Mouse (Mus musculus) thymus, postnatal 4 days (tissue): ENCODE measurements around the gene Rfx7.
A peak's percentile ranks its signal among the peaks of the same experiment; 100 is the strongest.

Experiments used
- DNase-seq: peaks from one replicate; pipeline ENCODE4 v3.0.0; 2021

Rfx7 gene

DNA sequence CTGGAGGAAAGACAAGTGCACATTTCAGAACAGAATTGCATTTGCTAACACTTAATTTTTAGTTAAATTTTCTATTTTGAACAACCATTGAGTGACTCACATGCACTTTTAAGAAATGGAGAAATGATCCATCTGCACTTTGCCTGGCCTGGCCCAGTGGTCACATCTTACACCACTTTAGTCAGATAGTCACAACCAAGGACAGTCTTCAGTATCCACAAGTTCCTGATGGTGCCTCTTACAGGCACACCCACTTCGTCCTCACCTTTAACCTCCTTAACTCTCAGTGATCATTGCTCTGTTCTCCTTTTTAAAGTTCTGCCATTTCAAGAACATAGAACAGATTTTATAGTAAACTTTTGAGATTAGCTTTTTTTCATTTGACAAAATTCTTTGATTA lies 26.7 kb downstream of the Rfx7 start:
- DNase-seq, result no peak

DNA sequence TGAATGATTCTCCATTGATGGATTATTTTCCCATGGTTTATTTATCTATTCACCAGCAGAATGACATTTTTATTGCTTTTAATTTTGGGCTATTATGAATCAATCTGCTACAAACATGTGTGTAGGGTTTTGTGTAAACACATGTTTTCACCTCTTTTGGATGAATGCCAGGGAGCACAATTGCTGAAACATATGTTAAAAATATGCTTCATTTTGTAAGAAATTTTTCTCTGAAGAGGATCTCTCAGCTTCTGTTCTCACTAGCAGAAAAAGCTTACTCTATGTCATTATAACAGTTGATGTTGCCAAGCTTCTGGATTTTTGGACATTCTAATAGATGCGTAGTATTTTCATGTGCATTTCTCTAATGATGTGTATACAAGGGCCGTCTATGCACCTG lies 28.3 kb downstream of the Rfx7 start:
- no peak for DNase-seq

DNA sequence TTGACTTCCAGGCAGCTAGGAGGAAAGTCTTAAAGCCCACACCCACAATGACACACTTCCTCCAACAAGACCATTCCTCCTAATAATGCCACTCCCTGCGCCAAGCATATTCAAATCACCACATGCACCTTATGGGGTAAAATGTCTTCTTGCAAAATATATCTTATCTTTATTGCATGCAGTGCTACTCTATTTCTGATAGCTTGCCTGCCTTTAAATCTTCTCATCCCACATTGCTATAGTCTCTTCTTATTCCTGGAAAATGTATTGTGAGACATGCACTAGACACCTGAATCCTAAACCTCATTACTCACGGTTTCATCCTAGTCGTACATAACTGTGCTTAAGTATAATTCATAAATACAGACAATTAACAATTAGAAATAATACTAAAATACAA lies 31.2 kb downstream of the Rfx7 start:
- DNase-seq, result no peak

DNA sequence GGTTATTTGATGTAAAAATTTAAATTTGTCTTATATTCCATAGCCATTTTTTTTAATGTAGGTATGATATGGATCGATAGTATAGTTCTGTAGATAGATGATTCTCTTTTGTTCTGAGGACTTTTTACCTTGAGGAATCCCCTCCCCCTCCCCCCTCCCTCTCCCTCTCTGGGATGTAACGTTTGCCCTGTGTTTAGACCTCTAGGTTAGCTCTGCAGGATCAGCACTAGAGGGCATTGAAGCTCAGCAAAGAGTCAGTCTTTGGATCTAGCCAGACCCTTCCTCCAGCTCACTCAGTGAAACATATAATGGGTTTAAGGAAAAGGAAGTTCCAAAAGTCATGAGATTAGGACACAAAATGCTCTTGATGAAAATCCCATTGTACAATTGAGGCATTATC lies 35.1 kb downstream of the Rfx7 start:
- DNase-seq, result no peak

GRCm38 (mm10) chr9:72580216-72580615 lies 48.2 kb downstream of the Rfx7 start:
- no peak for DNase-seq

- DNase-seq, result no peak
These were observed 58.8 kb downstream of the Rfx7 start for GRCm38 (mm10) chr9:72590861-72591260.

GRCm38 (mm10) chr9:72592016-72592415 lies 60.0 kb downstream of the Rfx7 start:
- no peak for DNase-seq

GRCm38 (mm10) chr9:72594656-72595055 lies 62.6 kb downstream of the Rfx7 start:
- DNase-seq, result peak; percentile 76

- DNase-seq, result no peak
These were observed 68.1 kb downstream of the Rfx7 start for GRCm38 (mm10) chr9:72600142-72600541.

DNA sequence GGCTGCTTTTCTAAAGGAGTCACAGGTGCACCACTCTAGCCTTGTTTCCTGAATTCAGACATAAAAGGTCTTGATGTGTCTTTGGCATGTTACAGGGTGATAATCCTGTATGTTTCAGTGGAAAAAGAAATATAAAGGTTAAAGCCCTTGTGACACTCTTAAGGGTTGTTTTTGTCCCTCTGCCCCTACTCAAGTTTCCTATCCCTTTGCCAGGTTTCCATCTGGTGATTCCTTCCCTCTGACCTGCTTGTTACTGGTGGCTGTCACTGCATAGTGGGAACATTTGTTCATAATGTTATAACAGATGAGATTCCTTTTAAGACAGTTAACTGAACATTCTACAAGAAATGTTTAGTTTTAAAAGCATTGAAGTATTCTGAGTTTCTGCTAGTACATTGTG lies 77.7 kb downstream of the Rfx7 start:
- DNase-seq, result no peak

- DNase-seq, result no peak
These were observed 81.8 kb downstream of the Rfx7 start for GRCm38 (mm10) chr9:72613884-72614283.

DNA sequence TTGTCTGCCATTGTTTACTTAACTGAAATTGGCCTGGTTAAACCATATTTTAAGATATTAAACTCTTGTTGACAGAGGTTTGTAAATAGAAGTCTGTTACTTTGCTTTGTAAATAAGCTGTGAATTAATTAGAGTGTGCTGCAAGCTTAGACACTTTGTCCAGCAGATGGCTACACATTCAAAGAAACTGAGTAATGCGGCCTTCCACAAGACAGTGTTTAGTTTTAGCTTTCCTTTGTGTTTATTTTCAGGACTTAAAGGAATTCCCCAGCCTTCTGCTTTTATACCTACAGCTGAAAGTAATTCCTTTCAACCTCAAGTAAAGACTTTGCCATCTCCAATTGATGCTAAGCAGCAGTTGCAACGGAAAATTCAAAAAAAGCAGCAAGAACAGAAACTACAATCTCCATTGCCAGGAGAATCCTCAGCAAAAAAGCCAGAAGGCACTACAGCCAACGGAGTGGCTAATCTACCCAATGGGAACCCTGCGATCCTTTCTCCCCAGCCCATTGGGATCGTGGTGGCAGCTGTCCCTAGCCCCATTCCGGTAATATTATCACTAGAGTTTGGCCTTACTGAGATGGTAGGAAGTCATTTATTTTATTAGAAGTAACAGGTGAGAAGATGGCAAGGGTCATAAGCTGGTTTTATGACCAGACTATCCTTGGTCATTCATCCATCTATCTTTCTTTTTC lies 82.9 kb downstream of the Rfx7 start:
- DNase-seq, result no peak

DNA sequence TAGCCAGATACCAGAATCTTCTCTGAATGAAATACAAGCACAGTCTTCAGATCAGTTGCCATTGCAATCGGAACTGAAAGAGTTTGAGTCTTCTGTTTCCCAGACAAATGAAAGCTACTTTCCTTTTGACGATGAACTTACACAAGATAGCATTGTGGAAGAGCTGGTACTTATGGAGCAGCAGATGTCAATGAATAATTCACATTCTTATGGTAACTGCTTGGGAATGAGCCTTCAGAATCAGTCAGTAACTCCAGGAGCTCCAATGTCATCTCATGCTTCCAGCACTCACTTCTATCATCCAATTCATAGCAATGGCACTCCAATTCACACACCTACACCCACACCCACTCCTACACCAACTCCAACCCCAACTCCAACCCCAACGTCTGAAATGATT lies 86.0 kb downstream of the Rfx7 start:
- DNase-seq, result no peak

DNA sequence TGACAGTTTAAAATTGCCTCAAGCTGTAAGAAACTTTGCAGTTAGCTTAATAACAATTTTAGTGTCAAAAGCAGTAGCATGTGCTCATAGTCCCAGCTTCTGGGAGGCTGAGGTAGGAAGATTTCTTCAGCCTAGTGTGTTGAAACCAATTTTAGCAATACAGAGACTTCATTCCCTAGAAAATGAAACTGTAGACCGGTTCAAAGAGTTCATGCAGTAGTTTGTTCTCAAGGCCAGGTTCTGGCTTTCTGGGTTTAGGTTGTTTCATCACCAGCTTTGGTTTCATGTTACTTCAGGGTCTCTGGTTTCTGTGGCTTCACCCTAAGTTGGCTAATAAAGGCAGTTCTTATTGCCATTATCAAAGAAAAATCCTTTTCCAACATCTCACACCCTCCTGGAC lies 91.6 kb downstream of the Rfx7 start:
- DNase-seq, result no peak

DNA sequence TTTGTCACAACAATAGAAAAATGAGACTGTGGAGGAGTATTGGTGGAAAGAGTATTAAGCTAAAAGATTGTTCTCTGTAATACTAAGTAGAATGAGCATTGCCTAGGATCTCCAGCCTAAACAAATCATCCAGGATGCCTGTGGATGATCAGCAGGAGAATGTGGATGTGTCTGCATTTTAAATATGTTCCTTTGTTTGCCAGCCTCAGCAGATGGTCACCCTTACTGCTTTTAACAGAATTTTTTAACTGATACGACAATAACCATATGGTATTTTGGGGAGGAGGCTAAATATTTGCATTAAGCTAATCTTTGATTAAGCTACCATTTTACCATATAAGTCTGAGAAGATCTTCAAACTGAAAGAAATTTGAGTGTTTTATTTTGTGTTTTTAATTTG lies 95.6 kb downstream of the Rfx7 start:
- DNase-seq, result no peak

DNA sequence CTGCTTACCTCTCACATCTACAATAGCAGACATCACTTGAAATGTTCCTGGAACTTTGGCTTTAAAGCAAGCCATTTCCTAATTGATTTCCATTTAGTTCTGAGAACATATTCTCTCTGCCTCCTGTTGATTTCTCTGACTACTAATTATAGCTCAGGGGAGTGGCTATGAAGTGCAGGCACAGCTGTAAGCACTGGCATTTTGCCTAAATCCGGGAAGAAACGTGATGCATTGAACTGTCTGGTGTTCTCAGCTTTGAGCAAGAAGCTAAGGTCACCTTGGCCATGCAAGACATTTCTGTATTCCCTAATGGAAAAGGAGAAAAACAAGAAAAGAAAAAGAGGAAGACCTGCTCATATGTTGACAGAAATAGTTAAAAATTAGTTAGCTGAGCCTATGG lies 96.6 kb downstream of the Rfx7 start:
- no peak for DNase-seq

DNA sequence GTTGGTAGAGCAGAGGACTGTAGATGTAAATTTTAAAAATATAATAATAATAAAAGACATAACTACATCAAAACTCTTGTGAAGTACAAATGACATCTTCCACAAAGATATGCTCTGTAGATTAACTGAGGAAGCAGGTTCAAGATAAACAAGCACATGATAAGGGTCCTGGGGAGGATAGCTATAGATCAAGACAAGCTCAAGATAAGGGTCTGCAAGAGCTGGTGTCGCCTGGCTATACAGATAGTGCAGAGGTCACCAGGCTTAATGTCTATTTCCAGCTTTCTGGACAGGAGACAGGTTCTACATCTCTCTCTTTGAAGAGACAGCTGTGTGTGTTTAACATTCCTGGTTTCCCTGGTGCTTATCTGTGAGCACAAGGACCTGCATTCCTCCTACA lies 100.2 kb downstream of the Rfx7 start:
- no peak for DNase-seq

GRCm38 (mm10) chr9:72635134-72635533 lies 103.1 kb downstream of the Rfx7 start:
- DNase-seq, result no peak

- no peak for DNase-seq
These were observed 104.5 kb downstream of the Rfx7 start for GRCm38 (mm10) chr9:72636547-72636946.

- no peak for DNase-seq
These were observed 105.2 kb downstream of the Rfx7 start for GRCm38 (mm10) chr9:72637243-72637642.

GRCm38 (mm10) chr9:72638951-72639842 lies 107.2 kb downstream of the Rfx7 start:
- DNase-seq, result peak; percentile 39

GRCm38 (mm10) chr9:72639843-72640621 lies 108.0 kb downstream of the Rfx7 start:
- DNase-seq, result peak; percentile 57

GRCm38 (mm10) chr9:72640642-72641041 lies 108.6 kb downstream of the Rfx7 start:
- DNase-seq, result no peak
